Mouse (Mus musculus): ENCODE results near the gene Mroh3. TPM values are rescaled to one million over a fixed set of nuclear protein-coding genes. Genes with fewer than 3 reads are reported as not detected.
A peak's percentile ranks its signal among the peaks of the same experiment; 100 is the strongest.

The Mroh3 gene
- 0.18 TPM in 1 of 2 replicates, not detected in the other for polyA plus RNA-seq (2014; fragmentation: Nextera tagmentation; extraction: Ambion mirVana)

DNA sequence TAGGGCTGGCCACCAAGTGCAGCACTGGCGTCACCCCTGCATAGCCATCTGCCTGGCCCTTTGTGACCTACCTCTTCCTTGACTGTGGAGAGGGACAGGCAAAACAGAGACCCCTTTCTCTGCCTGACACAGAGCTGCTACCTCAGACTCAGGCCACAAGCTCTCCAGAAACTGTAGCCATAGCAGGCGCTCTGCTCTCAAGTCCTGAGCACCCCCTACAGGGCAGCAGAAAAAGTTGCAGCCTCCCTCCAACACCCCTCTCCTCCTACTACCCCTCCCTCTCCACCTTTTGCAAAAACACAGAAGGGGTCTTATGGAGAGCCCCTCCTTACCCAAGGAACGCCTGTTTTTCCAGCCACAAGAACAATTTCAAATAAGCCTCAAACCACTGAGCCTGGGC lies at the start of gene Mroh3:
Gene Mroh3, minus strand, starts transcription at position 26 of the 400 bp plus-strand sequence.
- ATAC-seq (ENCODE audit: insufficient read depth) (0 out of 2 replicates have a peak, but pooled peaks have one; percentile 47), DNase-seq (peak; percentile 70)
- no peak within 1 kb of the TSS for H3K4me2 ChIP-seq
- WGBS: 53% methylated on average over 3 of the region's 3 CpGs
- TF ChIP-seq CTCF (IDR thresholded peaks at IDR 0.05; ENCODE audit: low read depth): peak; percentile 72
- no peak within 1 kb of the TSS for H3K27ac ChIP-seq (ENCODE audit: low read depth)
- H3K9me3 ChIP-seq (ENCODE audit: low read depth, low read length): no peaks in the 10 kb centered on the region
- no peaks in the 10 kb centered on the region for H3K27me3 ChIP-seq (ENCODE audit: insufficient read depth, low read length)
- peaks cover 31% of the 10 kb centered on the region for H3K36me3 ChIP-seq (ENCODE audit: insufficient read depth)
- H3K4me3 ChIP-seq (ENCODE audit: low read depth, low read length): no peak within 1 kb of the TSS
- no peaks in the 10 kb centered on the region for H3K4me1 ChIP-seq (ENCODE audit: insufficient read depth)
- H3K9ac ChIP-seq: no peak within 1 kb of the TSS

DNA sequence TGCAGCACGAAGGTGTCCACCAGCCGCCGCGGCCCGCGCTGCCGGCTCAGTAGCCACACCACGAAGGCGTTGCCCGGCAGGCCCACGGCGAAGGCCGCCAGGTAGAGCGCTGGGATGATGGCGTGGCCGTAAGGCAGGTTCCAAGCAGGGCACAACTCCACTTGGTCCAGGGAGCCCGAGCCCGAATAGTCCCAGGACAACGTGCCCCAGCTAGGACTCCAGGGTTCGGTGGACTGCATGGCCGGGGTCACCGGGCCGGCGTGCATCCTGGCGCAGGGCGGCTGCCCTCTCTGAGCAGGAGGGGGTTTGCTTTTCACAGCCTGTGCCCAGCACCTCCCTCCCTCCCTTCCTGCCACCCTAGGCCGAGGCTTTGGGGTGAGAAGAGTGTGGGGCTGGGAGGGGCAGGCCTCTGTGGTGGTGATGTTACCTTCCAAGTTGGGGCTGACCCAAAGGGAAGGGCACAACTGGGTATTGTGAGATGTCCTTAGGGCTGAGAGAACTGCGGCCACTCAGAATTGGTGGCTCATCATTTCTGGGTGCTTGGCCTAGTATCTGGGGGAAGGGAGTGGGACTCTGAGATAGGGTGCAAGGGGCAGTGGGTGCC lies 48.1 kb upstream of the Mroh3 start, which contains the start of gene Gpr25:
Gene Gpr25, minus strand, starts transcription at position 239 of the 604 bp plus-strand sequence.
- H3K9ac ChIP-seq: peak within 1 kb of the TSS; percentile 46
- TF ChIP-seq CTCF (IDR thresholded peaks at IDR 0.05; ENCODE audit: low read depth): no peak

DNA sequence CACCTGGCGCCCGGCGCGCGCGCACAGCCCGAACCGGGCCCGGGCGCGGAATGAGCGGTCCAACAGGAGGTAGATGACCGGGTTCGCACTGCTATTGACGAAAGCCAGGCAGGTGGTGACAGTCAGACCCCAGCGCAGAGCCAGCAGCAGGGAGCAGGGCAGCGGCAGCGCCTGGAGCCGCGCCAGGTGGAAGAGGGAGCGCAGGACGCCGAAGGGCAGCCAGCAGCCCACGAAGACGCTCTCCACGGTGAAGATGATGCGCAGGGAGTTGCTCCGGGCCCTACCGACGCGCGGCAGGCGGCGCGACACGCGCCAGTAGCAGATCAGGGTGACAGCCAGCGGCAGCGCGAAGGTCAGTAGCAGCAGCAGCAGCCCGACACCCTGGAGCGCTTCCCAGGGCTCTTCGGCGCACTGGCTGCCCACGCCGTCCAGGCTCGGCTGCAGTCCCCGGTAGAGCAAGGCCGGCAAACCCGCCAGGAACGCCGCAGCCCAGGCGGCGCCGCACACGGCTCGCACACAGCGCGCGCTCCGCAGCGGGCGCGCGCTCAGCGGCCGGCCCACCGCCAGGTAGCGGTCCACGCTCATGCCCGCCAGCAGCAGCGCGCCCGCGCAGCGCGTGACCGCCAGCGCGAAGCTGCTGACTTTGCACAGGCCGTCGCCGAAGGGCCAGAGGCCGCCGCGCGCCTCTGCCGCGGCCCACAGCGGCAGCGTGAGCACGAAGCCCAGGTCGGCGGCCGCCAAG lies 47.4 kb upstream of the Mroh3 start:
- H3K9ac ChIP-seq: peak overlapping the region; percentile 46
- ATAC-seq (ENCODE audit: insufficient read depth) (peak; percentile 83), DNase-seq (peak; percentile 78)
- H3K4me1 ChIP-seq (ENCODE audit: insufficient read depth): no peaks in the 10 kb centered on the region
- WGBS: under 1% methylated on average over 92 of the region's 95 CpGs
- peak overlapping the region; percentile 51 for H3K4me3 ChIP-seq (ENCODE audit: low read depth, low read length)
- no peak for TF ChIP-seq CTCF (IDR thresholded peaks at IDR 0.05; ENCODE audit: low read depth)
- peaks cover 66% of the 10 kb centered on the region for H3K27me3 ChIP-seq (ENCODE audit: insufficient read depth, low read length)
- H3K27ac ChIP-seq (ENCODE audit: low read depth): no peak overlapping the region
- H3K36me3 ChIP-seq (ENCODE audit: insufficient read depth): no peaks in the 10 kb centered on the region
- H3K9me3 ChIP-seq (ENCODE audit: low read depth, low read length): no peaks in the 10 kb centered on the region
- peak overlapping the region; percentile 94 for H3K4me2 ChIP-seq

More for the DNA sequence above, 48.1 kb upstream of the Mroh3 start, which contains the start of gene Gpr25:
- no peak for DNase-seq
- Histone ChIP-seq H3K9me3 (ENCODE audit: low read depth, low read length) (no peaks in the 10 kb centered on the region), H3K4me2 (peak within 1 kb of the TSS; percentile 94), H3K27ac (ENCODE audit: low read depth) (no peak within 1 kb of the TSS), H3K27me3 (ENCODE audit: insufficient read depth, low read length) (peaks cover 65% of the 10 kb centered on the region), H3K4me1 (ENCODE audit: insufficient read depth) (no peaks in the 10 kb centered on the region), H3K36me3 (ENCODE audit: insufficient read depth) (no peaks in the 10 kb centered on the region), H3K4me3 (ENCODE audit: low read depth, low read length) (peak within 1 kb of the TSS; percentile 51)
- peak; percentile 22; the same call in 1 of the 2 replicates for ATAC-seq (ENCODE audit: insufficient read depth)
- WGBS: 10% methylated on average over 28 of the region's 28 CpGs

DNA sequence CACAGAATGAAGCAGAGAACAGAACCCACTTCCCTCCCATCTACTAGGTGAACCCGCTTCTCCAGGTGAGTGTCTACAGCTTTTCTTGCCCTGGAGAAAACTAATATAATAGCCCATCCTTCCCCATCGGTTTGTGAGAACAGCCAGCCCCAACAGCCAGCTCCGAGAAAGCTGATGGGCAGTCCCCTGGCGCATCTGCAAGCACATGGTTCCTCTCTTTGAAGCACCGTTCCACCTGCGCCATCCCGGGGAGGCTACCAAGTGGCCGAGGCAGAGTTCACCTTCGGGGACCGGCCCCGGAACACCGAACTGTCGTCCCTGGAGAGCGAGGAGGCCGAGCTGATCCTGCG lies 46.9 kb upstream of the Mroh3 start:
- Histone ChIP-seq H3K27me3 (ENCODE audit: insufficient read depth, low read length) (peaks cover 66% of the 10 kb centered on the region), H3K36me3 (ENCODE audit: insufficient read depth) (no peaks in the 10 kb centered on the region), H3K27ac (ENCODE audit: low read depth) (no peak overlapping the region), H3K9ac (no peak overlapping the region; the same call in 1 of the 2 replicates), H3K4me2 (peak overlapping the region; percentile 94), H3K9me3 (ENCODE audit: low read depth, low read length) (no peaks in the 10 kb centered on the region), H3K4me3 (ENCODE audit: low read depth, low read length) (peak overlapping the region; percentile 51), H3K4me1 (ENCODE audit: insufficient read depth) (no peaks in the 10 kb centered on the region)
- WGBS: 4% methylated on average over 16 of the region's 16 CpGs
- DNase-seq (no peak), ATAC-seq (ENCODE audit: insufficient read depth) (no peak)
- TF ChIP-seq CTCF (IDR thresholded peaks at IDR 0.05; ENCODE audit: low read depth): no peak

DNA sequence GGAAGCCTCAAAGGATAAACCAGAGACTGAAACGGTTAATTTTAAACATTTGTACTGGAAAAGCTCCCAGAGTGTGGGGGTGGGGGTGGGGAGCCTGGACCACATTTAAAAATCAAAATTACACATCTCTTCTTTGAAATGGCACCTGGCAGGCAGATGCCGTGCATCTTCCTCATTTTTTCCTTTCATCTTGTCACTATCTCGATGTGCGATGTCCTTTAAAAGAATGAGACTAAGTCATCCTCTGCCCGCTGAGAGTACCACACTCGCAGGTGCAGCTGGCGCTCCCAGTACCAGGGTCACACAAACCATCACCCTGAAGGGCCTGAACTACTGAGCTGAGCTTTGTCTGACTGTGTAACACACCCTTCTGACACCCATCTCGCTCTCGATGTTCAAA lies 45.9 kb upstream of the Mroh3 start:
- no peak overlapping the region for H3K4me2 ChIP-seq
- H3K36me3 ChIP-seq (ENCODE audit: insufficient read depth): no peaks in the 10 kb centered on the region
- H3K9ac ChIP-seq: no peak overlapping the region
- ATAC-seq (ENCODE audit: insufficient read depth): no peak
- DNase-seq: no peak
- TF ChIP-seq CTCF (IDR thresholded peaks at IDR 0.05; ENCODE audit: low read depth): no peak
- H3K9me3 ChIP-seq (ENCODE audit: low read depth, low read length): no peaks in the 10 kb centered on the region
- WGBS: 59% methylated on average over 9 of the region's 9 CpGs
- H3K4me1 ChIP-seq (ENCODE audit: insufficient read depth): no peaks in the 10 kb centered on the region
- no peak overlapping the region for H3K4me3 ChIP-seq (ENCODE audit: low read depth, low read length)
- no peak overlapping the region for H3K27ac ChIP-seq (ENCODE audit: low read depth)
- H3K27me3 ChIP-seq (ENCODE audit: insufficient read depth, low read length): peaks cover 66% of the 10 kb centered on the region

DNA sequence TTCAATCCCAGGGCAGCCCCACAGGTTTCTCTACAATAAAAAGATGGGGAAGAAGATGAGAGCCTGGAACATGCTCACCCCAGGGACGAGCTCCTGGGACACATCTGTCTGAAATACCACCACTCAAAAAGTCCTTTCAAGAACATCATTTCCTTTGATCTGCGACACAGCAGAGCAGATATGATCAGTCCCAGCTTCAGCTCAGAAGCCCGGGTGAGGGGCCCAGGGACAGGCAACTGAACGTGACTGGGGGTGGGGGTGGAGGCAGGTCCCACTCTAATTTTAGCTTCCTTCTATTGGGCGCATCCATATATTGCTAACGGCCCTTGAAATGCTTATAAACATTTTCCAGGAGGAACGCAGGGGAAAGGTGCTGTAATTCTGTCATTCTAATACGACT lies 43.0 kb upstream of the Mroh3 start:
- no peak overlapping the region for H3K4me2 ChIP-seq
- no peak overlapping the region for H3K27ac ChIP-seq (ENCODE audit: low read depth)
- H3K9me3 ChIP-seq (ENCODE audit: low read depth, low read length): no peaks in the 10 kb centered on the region
- peaks cover 44% of the 10 kb centered on the region for H3K27me3 ChIP-seq (ENCODE audit: insufficient read depth, low read length)
- no peaks in the 10 kb centered on the region for H3K36me3 ChIP-seq (ENCODE audit: insufficient read depth)
- H3K9ac ChIP-seq: no peak overlapping the region
- H3K4me1 ChIP-seq (ENCODE audit: insufficient read depth): no peaks in the 10 kb centered on the region
- H3K4me3 ChIP-seq (ENCODE audit: low read depth, low read length): no peak overlapping the region
- 41% methylated on average over 8 of the region's 8 CpGs for WGBS
- ATAC-seq (ENCODE audit: insufficient read depth) (no peak), DNase-seq (no peak)
- TF ChIP-seq CTCF (IDR thresholded peaks at IDR 0.05; ENCODE audit: low read depth): no peak

DNA sequence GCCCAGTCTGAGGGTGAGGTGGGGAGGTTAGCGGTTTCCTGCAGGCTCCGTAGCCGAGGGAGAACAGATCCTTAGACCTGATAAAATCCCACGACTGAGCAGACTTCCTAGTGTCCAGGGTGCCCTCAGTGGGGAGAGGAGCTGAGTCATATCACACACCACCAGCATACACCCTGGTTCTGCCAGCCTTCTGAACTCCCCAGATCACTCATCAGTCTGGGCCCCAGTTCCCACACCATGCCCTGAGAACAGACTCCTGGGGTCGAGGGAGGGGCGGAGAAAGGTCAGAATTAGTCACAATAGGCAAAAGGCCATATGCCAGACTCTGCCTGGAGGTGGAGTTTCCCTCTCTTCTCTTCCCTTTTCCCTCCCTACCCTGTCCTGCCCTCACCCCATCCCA lies 42.5 kb upstream of the Mroh3 start:
- TF ChIP-seq CTCF (IDR thresholded peaks at IDR 0.05; ENCODE audit: low read depth): no peak
- Histone ChIP-seq H3K4me1 (ENCODE audit: insufficient read depth) (no peaks in the 10 kb centered on the region), H3K9ac (no peak overlapping the region), H3K4me2 (no peak overlapping the region), H3K36me3 (ENCODE audit: insufficient read depth) (no peaks in the 10 kb centered on the region), H3K27me3 (ENCODE audit: insufficient read depth, low read length) (peaks cover 39% of the 10 kb centered on the region), H3K4me3 (ENCODE audit: low read depth, low read length) (no peak overlapping the region), H3K27ac (ENCODE audit: low read depth) (no peak overlapping the region), H3K9me3 (ENCODE audit: low read depth, low read length) (no peaks in the 10 kb centered on the region)
- WGBS: 36% methylated on average over 6 of the region's 6 CpGs
- DNase-seq: no peak
- no peak for ATAC-seq (ENCODE audit: insufficient read depth)

Data from lung, embryonic 14.5 days (tissue).